In genomic region chr2:178247274-178247673, GRCm38 (mm10) we compare ENCODE assay signal across 12 mouse cellular contexts.
A peak's percentile ranks its signal among the peaks of the same experiment; 100 is the strongest.
DNase-seq lines count a peak whose midpoint lies in the region; ATAC-seq and TF ChIP-seq lines count a peak whose summit lies in the region.
"Had no signal": no experiment of that assay in that cellular context is flagged by ENCODE, and none has a peak within 500 bp of the region (broad histone marks: within the 10 kb centered on the region; RNA-seq: fewer than 3 reads in every experiment).

No protein-coding gene starts in this region.

- no peak overlapping the region for H3K27ac ChIP-seq in heart, adult 2 months
- H3K27ac ChIP-seq in heart, embryonic 10.5 days, result no peak overlapping the region
- H3K27ac ChIP-seq in left cerebral cortex, adult 2 months, result no peak overlapping the region
- H3K27ac ChIP-seq in olfactory bulb, adult 2 months (ENCODE audit: insufficient read depth, low read depth, low read length), result no peak overlapping the region
- H3K27ac ChIP-seq: midbrain, embryonic 13.5 days; neural tube, embryonic 12.5 days had no signal

- DNase-seq in heart, adult 2 months, result no peak
- no peak for DNase-seq in heart, embryonic 10.5 days (ENCODE audit: low spot score)
- no peak for DNase-seq in left cerebral cortex, adult 2 months (ENCODE audit: extremely low spot score in 1 of 2, low spot score in 2 of 2)
- no peak for DNase-seq in left cerebral cortex, adult 18-20 months (ENCODE audit: low spot score in 2 of 2)
- DNase-seq in layer of hippocampus, adult 9-11 months, result no peak
- no peak for DNase-seq in spleen, adult 18-20 months
- DNase-seq: layer of hippocampus, postnatal 36 days had no signal

- no peaks in the 10 kb centered on the region for H3K36me3 ChIP-seq in heart, adult 2 months (ENCODE audit: control insufficient read depth, insufficient read depth, low read length)
- no peaks in the 10 kb centered on the region for H3K36me3 ChIP-seq in heart, embryonic 10.5 days
- H3K36me3 ChIP-seq: midbrain, embryonic 13.5 days; neural tube, embryonic 12.5 days had no signal

- H3K9ac ChIP-seq in heart, adult 2 months (ENCODE audit: low read depth, low read length), result no peak overlapping the region
- H3K9ac ChIP-seq: midbrain, embryonic 13.5 days; neural tube, embryonic 12.5 days had no signal

- peak; percentile 16; the same call in 1 of the 2 replicates for TF ChIP-seq CTCF in heart, adult 2 months (IDR thresholded peaks at IDR 0.05)
- TF ChIP-seq CTCF in left cerebral cortex, adult 2 months (IDR thresholded peaks at IDR 0.05), result peak; percentile 38
- peak; percentile 40; the same call in 1 of the 2 replicates for TF ChIP-seq CTCF in olfactory bulb, adult 2 months (IDR thresholded peaks at IDR 0.05; ENCODE audit: insufficient read depth, low read depth, low read length)

- no peaks in the 10 kb centered on the region for H3K27me3 ChIP-seq in heart, adult 2 months (ENCODE audit: control insufficient read depth, insufficient read depth, low read length)
- no peaks in the 10 kb centered on the region for H3K27me3 ChIP-seq in heart, embryonic 10.5 days (ENCODE audit: insufficient read depth, poor library complexity, severe bottlenecking)
- H3K27me3 ChIP-seq: midbrain, embryonic 13.5 days had no signal

- peak; percentile 56; the same call in 1 of the 2 replicates for ATAC-seq in granulocyte monocyte progenitor cell, adult 5-6 weeks (replicated peaks; ENCODE audit: poor library complexity, severe bottlenecking)
- ATAC-seq: forebrain, embryonic 16.5 days; midbrain, embryonic 13.5 days had no signal

- H3K4me1 ChIP-seq in heart, adult 2 months (ENCODE audit: control insufficient read depth, insufficient read depth, low read length), result no peaks in the 10 kb centered on the region
- peaks cover 16% of the 10 kb centered on the region; the same call in 1 of the 2 replicates for H3K4me1 ChIP-seq in heart, embryonic 10.5 days
- H3K4me1 ChIP-seq in olfactory bulb, adult 2 months (ENCODE audit: control insufficient read depth, insufficient read depth, low read length), result peaks cover 45% of the 10 kb centered on the region
- H3K4me1 ChIP-seq: midbrain, embryonic 13.5 days; neural tube, embryonic 12.5 days had no signal

- no peak overlapping the region for H3K4me3 ChIP-seq in heart, adult 2 months
- H3K4me3 ChIP-seq in heart, embryonic 10.5 days, result no peak overlapping the region
- no peak overlapping the region for H3K4me3 ChIP-seq in left cerebral cortex, adult 2 months
- no peak overlapping the region for H3K4me3 ChIP-seq in olfactory bulb, adult 2 months (ENCODE audit: insufficient read depth, low read depth, low read length)
- H3K4me3 ChIP-seq: midbrain, embryonic 13.5 days; neural tube, embryonic 12.5 days had no signal

- no peaks in the 10 kb centered on the region for H3K9me3 ChIP-seq in heart, embryonic 10.5 days
- H3K9me3 ChIP-seq: midbrain, embryonic 13.5 days; neural tube, embryonic 12.5 days had no signal

- intact Hi-C loops in heart, adult 2 months (cut with DNase I), result no loop called here
- intact Hi-C loops in left cerebral cortex, adult 2 months (cut with DNase I), result no loop called here

- TF ChIP-seq POLR2A in heart, adult 2 months (IDR thresholded peaks at IDR 0.05; ENCODE audit: insufficient read depth, low read depth, low read length), result no peak
- no peak for TF ChIP-seq POLR2A in olfactory bulb, adult 2 months (IDR thresholded peaks at IDR 0.05; ENCODE audit: insufficient read depth, low read depth, low read length)

- WGBS in heart, adult 2 months, result 41% methylated on average over 8 of the region's 8 CpGs
- WGBS in heart, embryonic 10.5 days, result 60% methylated on average over 8 of the region's 8 CpGs
- 78% methylated on average over 8 of the region's 8 CpGs for WGBS in olfactory bulb, adult 2 months

- TF ChIP-seq EP300 in heart, adult 2 months (IDR thresholded peaks at IDR 0.05; ENCODE audit: insufficient read depth, low read depth, low read length), result no peak

- H3K79me2 ChIP-seq in heart, adult 2 months (replicated peaks; ENCODE audit: control insufficient read depth, insufficient read depth, low read length), result no peaks in the 10 kb centered on the region
